Mouse (Mus musculus) 3T3-L1 (cell line): ENCODE data around the gene Map3k11.

Experiments used
- DNase-seq: peaks from one replicate; pipeline ENCODE4 v3.0.0-alpha.2; 2015; ENCODE audit warnings: low read depth, low spot score

Gene Map3k11

GRCm38 (mm10) chr19:5731264-5731978, 42.9 kb downstream of the Map3k11 start:
- DNase-seq = peak; percentile 98

GRCm38 (mm10) chr19:5734325-5734724, 45.8 kb downstream of the Map3k11 start:
- no peak for DNase-seq

- DNase-seq = peak; percentile 71
Observed at GRCm38 (mm10) chr19:5739446-5739845, 50.9 kb downstream of the Map3k11 start.

GRCm38 (mm10) chr19:5740320-5741317, 52.1 kb downstream of the Map3k11 start, which contains the start of gene Ltbp3:
TSS of gene Ltbp3 (plus strand) at chr19:5740904.
- peak; percentile 75 for DNase-seq

GRCm38 (mm10) chr19:5741641-5742240, 53.2 kb downstream of the Map3k11 start:
- DNase-seq = peak; percentile 83

- no peak for DNase-seq
Observed at GRCm38 (mm10) chr19:5742241-5742641, 53.7 kb downstream of the Map3k11 start.

- DNase-seq = peak; percentile 92
Observed at GRCm38 (mm10) chr19:5743576-5743975, 55.0 kb downstream of the Map3k11 start.

- DNase-seq = no peak
Observed at GRCm38 (mm10) chr19:5745756-5746710, 57.5 kb downstream of the Map3k11 start.

GRCm38 (mm10) chr19:5746907-5747363, 58.4 kb downstream of the Map3k11 start:
- DNase-seq = no peak

- peak; percentile 94 for DNase-seq
Observed at GRCm38 (mm10) chr19:5749476-5749875, 60.9 kb downstream of the Map3k11 start.

- no peak for DNase-seq
Observed at GRCm38 (mm10) chr19:5750951-5751350, 62.4 kb downstream of the Map3k11 start.

GRCm38 (mm10) chr19:5751742-5752141, 63.2 kb downstream of the Map3k11 start:
- no peak for DNase-seq
